Mouse (Mus musculus): ENCODE measurements around the gene Olfr1388. TPM values are rescaled to one million over a fixed set of nuclear protein-coding genes. Genes with fewer than 3 reads are reported as not detected.
"Not testable (repeated sequence)": the region's sequence is repeated elsewhere in the genome, so short reads cannot be mapped to it uniquely, and the experiment has no call there.

Olfr1388 gene
- polyA plus RNA-seq (2011; ENCODE audit: insufficient read depth, insufficient read length, low replicate concordance, missing spikeins): 0.54 and 0.65 TPM in 2 replicates

DNA sequence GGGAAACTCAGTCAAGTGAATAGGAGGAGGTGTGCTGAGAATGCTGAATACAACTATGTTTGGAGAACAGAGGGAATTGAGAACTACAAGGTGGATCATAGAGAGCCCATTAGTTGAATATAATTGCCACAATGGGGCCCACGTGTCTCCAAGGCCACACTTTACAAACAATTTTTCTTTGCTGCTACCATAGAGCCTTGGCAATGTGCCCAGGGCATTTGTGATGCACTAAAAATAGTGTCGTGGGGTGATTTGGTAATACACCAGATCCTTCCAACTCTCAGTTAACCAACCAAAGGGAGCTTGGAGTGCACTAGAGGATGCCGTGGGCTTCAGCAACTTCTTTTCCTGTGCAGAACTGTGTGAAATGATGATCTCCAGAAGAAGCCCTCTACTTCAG is at the start of gene Olfr1388:
Olfr1388 (plus strand) TSS at position 214 of the 400 bp plus-strand sequence.
- Histone ChIP-seq H3K4me1 (ENCODE audit: control insufficient read depth, insufficient read depth, low read length) (no peaks in the 10 kb centered on the region), H3K4me3 (replicated peaks; ENCODE audit: control insufficient read depth, low read depth, low read length) (no peak within 1 kb of the TSS), H3K27ac (ENCODE audit: control insufficient read depth, insufficient read depth, low read depth, low read length, poor library complexity) (no peak within 1 kb of the TSS)
- 35% methylated on average over 3 of the region's 3 CpGs for WGBS
- TF ChIP-seq CTCF (IDR thresholded peaks at IDR 0.05; ENCODE audit: control insufficient read depth, insufficient read depth, low read length) (no peak), POLR2A (IDR thresholded peaks at IDR 0.05; ENCODE audit: borderline replicate concordance, control insufficient read depth, low read depth, low read length) (no peak)

DNA sequence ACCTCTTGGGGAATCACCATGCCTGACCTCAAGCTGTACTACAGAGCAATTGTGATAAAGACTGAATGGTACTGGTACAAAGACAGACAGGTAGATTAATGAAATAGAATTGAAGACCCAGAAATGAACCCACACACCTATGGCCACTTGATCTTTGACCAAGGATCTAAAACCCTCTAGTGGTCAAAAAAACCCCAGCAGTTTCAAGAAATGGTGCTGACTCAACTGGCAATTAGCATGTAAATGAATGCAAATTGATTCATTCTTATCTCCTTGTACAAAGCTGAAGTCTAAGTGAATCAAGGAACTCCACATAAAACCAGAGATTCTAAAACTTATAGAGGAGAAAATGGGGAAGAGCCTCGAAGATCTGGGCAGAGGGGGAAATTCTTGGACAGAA is 43.7 kb upstream of the Olfr1388 start:
- not testable (repeated sequence) for H3K27ac ChIP-seq (ENCODE audit: control insufficient read depth, insufficient read depth, low read depth, low read length, poor library complexity); H3K4me3 ChIP-seq (replicated peaks; ENCODE audit: control insufficient read depth, low read depth, low read length); H3K4me1 ChIP-seq (ENCODE audit: control insufficient read depth, insufficient read depth, low read length)
- WGBS: 56% methylated on average over 1 of the region's 1 CpGs

DNA sequence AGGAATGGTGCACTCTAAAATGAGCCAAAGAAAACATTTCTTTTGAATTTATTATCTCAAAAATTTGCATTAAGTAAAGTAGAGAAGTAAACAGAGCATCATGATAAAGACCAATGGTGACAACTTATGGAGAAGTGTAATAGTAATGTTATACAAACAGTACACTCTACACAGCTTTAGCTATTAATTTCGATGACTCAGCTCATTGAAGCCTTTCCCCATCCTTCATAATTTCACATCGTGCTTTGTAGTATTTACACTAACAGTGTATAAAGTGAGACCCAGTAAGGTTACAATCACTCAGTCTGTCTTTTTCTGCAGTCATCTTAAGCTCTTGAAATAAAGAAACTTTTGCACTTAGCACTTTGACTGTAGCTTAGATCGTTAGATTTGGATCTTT is 29.6 kb upstream of the Olfr1388 start:
- Histone ChIP-seq H3K4me1 (ENCODE audit: control insufficient read depth, insufficient read depth, low read length) (no peaks in the 10 kb centered on the region), H3K4me3 (replicated peaks; ENCODE audit: control insufficient read depth, low read depth, low read length) (no peak overlapping the region), H3K27ac (ENCODE audit: control insufficient read depth, insufficient read depth, low read depth, low read length, poor library complexity) (no peak overlapping the region)
- no peak for TF ChIP-seq CTCF (IDR thresholded peaks at IDR 0.05; ENCODE audit: control insufficient read depth, insufficient read depth, low read length)
- TF ChIP-seq POLR2A (IDR thresholded peaks at IDR 0.05; ENCODE audit: borderline replicate concordance, control insufficient read depth, low read depth, low read length): no peak
- 68% methylated on average over 3 of the region's 3 CpGs for WGBS

DNA sequence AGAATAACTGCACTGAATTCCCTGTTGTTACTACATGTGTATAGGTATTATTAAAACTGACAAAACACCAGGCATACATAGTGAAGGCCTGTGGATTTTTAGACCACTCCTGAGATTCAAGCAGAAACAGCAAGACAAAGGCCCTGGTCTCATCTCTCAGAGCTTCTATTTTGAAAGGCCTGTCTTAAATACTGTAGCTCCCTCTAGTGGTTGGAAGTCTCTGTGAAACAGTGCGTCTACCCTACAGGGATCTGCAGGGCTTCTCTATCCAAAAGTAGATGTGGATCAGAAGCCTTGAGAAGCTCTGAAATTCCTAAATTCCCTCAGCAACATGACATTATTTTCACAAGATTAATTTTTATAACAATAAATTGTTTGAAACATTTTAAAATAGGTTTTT is 25.9 kb upstream of the Olfr1388 start:
- whole genome bisulfite sequencing: 14% methylated on average over 1 of the region's 1 CpGs
- no peaks in the 10 kb centered on the region for H3K4me1 ChIP-seq (ENCODE audit: control insufficient read depth, insufficient read depth, low read length)
- no peak overlapping the region for H3K4me3 ChIP-seq (replicated peaks; ENCODE audit: control insufficient read depth, low read depth, low read length)
- no peak for TF ChIP-seq CTCF (IDR thresholded peaks at IDR 0.05; ENCODE audit: control insufficient read depth, insufficient read depth, low read length)
- no peak for TF ChIP-seq POLR2A (IDR thresholded peaks at IDR 0.05; ENCODE audit: borderline replicate concordance, control insufficient read depth, low read depth, low read length)
- no peak overlapping the region for H3K27ac ChIP-seq (ENCODE audit: control insufficient read depth, insufficient read depth, low read depth, low read length, poor library complexity)

DNA sequence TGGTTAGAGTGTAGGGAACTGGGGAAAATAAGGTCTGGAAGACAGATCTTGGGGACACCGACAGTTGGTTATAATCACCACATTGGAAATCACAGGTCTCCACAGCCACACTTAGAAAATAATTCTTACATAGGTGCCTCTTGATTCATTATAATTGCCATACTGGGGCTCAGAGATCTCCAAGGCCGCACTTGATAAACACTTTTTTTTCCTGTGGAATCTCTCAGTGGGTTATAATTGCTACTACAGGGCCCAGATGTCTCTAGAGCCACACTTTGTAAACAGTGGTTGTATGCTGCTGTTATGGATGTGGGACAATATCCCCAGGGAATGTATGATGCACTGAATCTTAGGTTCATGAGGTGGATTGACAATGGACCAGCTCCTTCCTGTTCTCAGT is 13.7 kb upstream of the Olfr1388 start, which contains the start of gene Olfr1389:
Olfr1389 (plus strand) TSS at position 301 of the 400 bp plus-strand sequence.
- Histone ChIP-seq H3K4me1 (ENCODE audit: control insufficient read depth, insufficient read depth, low read length) (no peaks in the 10 kb centered on the region), H3K27ac (ENCODE audit: control insufficient read depth, insufficient read depth, low read depth, low read length, poor library complexity) (no peak within 1 kb of the TSS), H3K4me3 (replicated peaks; ENCODE audit: control insufficient read depth, low read depth, low read length) (no peak within 1 kb of the TSS)
- TF ChIP-seq POLR2A (IDR thresholded peaks at IDR 0.05; ENCODE audit: borderline replicate concordance, control insufficient read depth, low read depth, low read length): no peak
- TF ChIP-seq CTCF (IDR thresholded peaks at IDR 0.05; ENCODE audit: control insufficient read depth, insufficient read depth, low read length): no peak
- 69% methylated on average over 2 of the region's 2 CpGs for WGBS

DNA sequence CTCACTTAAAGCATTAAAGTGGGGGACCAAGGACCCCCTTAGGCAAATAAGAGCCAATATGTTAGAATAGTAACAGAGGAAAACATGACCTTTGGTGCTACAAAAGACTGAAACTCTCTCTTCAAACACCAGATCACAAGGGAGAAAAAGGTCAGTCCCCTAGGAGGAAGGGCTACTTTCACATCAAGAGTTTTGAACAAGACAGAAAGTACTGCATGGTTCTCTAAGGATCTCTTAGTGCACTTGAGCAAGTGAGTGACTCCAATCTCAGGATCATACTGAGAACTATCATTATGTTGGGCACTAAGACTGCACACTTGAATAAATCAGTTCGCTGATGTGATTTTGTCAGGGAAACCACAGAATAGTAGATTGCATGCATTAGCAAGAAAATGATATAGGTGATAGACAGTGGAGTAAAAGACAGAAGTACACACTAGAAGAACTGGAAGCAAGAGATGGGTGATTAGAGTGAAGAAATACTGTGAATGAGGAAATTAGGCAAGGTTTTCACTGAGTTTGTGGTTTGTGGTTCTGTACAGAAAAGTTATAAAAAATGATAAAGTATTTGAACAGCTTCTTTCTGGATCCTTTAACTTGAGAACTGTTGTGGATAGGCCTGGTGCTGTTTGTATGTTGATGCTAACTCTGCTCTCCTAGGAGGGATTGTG is 11.0 kb upstream of the Olfr1388 start:
- WGBS: 20% methylated on average over 1 of the region's 1 CpGs
- no peaks in the 10 kb centered on the region for H3K4me1 ChIP-seq (ENCODE audit: control insufficient read depth, insufficient read depth, low read length)
- H3K27ac ChIP-seq (ENCODE audit: control insufficient read depth, insufficient read depth, low read depth, low read length, poor library complexity): no peak overlapping the region
- no peak for TF ChIP-seq POLR2A (IDR thresholded peaks at IDR 0.05; ENCODE audit: borderline replicate concordance, control insufficient read depth, low read depth, low read length)
- TF ChIP-seq CTCF (IDR thresholded peaks at IDR 0.05; ENCODE audit: control insufficient read depth, insufficient read depth, low read length): no peak
- H3K4me3 ChIP-seq (replicated peaks; ENCODE audit: control insufficient read depth, low read depth, low read length): no peak overlapping the region

DNA sequence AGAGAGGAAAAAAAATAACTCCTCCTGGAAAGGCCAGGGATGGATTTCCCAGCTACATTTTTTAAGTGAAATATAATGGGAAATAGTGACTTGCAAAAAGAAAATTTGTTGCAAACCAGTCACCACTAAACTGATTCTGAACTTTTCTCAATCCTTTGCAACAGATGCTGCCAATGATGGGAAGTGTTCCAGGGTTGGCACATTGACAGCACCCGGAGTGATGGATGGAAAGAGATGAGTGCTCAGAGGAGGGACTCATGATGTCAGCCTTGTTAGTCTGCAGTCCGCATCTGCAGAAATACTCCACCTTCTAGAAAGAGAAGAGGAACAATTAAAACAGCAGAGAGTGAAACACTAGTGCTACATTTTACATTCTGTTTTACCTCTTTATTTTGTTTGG is 6.8 kb upstream of the Olfr1388 start:
- Histone ChIP-seq H3K4me3 (replicated peaks; ENCODE audit: control insufficient read depth, low read depth, low read length) (no peak overlapping the region), H3K4me1 (ENCODE audit: control insufficient read depth, insufficient read depth, low read length) (no peaks in the 10 kb centered on the region), H3K27ac (ENCODE audit: control insufficient read depth, insufficient read depth, low read depth, low read length, poor library complexity) (no peak overlapping the region)
- TF ChIP-seq CTCF (IDR thresholded peaks at IDR 0.05; ENCODE audit: control insufficient read depth, insufficient read depth, low read length) (no peak), POLR2A (IDR thresholded peaks at IDR 0.05; ENCODE audit: borderline replicate concordance, control insufficient read depth, low read depth, low read length) (no peak)
- WGBS: 81% methylated on average over 2 of the region's 2 CpGs

DNA sequence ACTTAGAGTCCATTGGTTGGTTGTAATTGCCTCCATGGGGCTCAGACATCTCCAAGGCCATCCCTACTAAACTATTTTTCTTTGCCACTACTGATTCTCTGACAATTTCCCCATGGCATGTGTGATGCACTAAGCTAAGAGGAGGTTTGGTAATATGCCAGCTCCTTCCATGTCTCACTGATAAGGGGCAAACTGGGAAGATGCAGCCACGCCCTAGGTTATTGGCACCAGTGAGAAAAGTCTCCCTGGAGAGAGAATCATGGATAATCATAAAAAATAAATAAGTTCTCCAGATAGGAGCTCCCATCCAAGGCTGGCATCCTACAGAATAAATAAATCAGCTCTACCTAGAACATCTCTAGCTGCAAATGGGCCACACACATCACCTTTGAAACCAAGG is 18.6 kb downstream of the Olfr1388 start, which contains the start of gene Olfr1387:
Olfr1387 (plus strand) TSS at position 301 of the 400 bp plus-strand sequence.
- H3K4me1 ChIP-seq (ENCODE audit: control insufficient read depth, insufficient read depth, low read length): no peaks in the 10 kb centered on the region
- no peak within 1 kb of the TSS for H3K27ac ChIP-seq (ENCODE audit: control insufficient read depth, insufficient read depth, low read depth, low read length, poor library complexity)
- 66% methylated on average over 1 of the region's 1 CpGs for WGBS
- TF ChIP-seq CTCF (IDR thresholded peaks at IDR 0.05; ENCODE audit: control insufficient read depth, insufficient read depth, low read length): no peak
- TF ChIP-seq POLR2A (IDR thresholded peaks at IDR 0.05; ENCODE audit: borderline replicate concordance, control insufficient read depth, low read depth, low read length): no peak
- H3K4me3 ChIP-seq (replicated peaks; ENCODE audit: control insufficient read depth, low read depth, low read length): no peak within 1 kb of the TSS

DNA sequence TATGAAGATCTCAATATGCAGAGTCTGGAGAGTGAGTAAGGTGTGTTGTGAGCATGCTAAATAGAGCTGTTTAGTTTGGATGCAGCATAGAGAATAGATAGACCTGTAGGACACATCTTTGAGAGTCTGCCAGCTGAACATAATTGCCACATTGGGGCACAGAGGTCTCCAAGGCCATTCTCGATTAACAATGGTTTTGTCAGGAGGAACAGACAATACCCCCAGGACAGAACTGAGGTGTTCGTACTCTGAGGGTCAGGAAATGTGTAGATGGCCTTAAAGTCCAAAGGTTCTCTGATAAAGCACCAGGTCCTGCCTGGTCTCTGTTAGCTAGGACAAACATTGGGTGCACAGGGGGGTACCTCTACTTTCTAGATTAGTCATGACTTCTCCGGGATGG is 28.3 kb downstream of the Olfr1388 start, which contains the start of gene Olfr1386:
Olfr1386 (plus strand) TSS at position 301 of the 400 bp plus-strand sequence.
- H3K27ac ChIP-seq (ENCODE audit: control insufficient read depth, insufficient read depth, low read depth, low read length, poor library complexity); H3K4me3 ChIP-seq (replicated peaks; ENCODE audit: control insufficient read depth, low read depth, low read length); H3K4me1 ChIP-seq (ENCODE audit: control insufficient read depth, insufficient read depth, low read length): not testable (repeated sequence)
- 73% methylated on average over 3 of the region's 3 CpGs for WGBS

Data from bone marrow, adult 2 months (tissue).